Mouse (Mus musculus) lung, postnatal 0 days (tissue): ENCODE results near the gene Adcy3.

Source experiments
- CTCF ChIP-seq: IDR thresholded peaks from 2 replicates; pipeline ENCODE4 v1.5.1; 2016; ENCODE audit warnings: antibody characterized with exemption, mild to moderate bottlenecking
- EP300 ChIP-seq: IDR thresholded peaks from 2 replicates; pipeline ENCODE4 v1.6.1; 2016; ENCODE audit warnings: antibody characterized with exemption, mild to moderate bottlenecking, control low read depth

- TF ChIP-seq CTCF: no peak
- TF ChIP-seq EP300: no peak
Observed at GRCm38 (mm10) chr12:4116132-4116531, 16.8 kb upstream of the Adcy3 start.
